Mouse (Mus musculus) testis, adult 2 months (tissue): ENCODE data around the gene Nrip3. TPM values are rescaled to one million over a fixed set of nuclear protein-coding genes. Genes with fewer than 3 reads are reported as not detected.
A peak's percentile ranks its signal among the peaks of the same experiment; 100 is the strongest.

Experiments used
- H3K27ac ChIP-seq: fragments of 200-500 bp; 2 replicates; pipeline ENCODE4 v1.5.1; 2012; ENCODE audit warnings: low read depth, low read length; ENCODE audit not compliant: control insufficient read depth, insufficient read depth
- H3K27me3 ChIP-seq: fragments of 200-500 bp; 2 replicates; pipeline ENCODE4 v1.6.1; 2012; ENCODE audit warnings: mild to moderate bottlenecking, low read length, moderate library complexity; ENCODE audit not compliant: control insufficient read depth, insufficient read depth
- H3K36me3 ChIP-seq: fragments of 200-500 bp; 2 replicates; pipeline ENCODE4 v1.6.1; 2012; ENCODE audit warnings: mild to moderate bottlenecking, low read length; ENCODE audit not compliant: control insufficient read depth, insufficient read depth
- H3K4me1 ChIP-seq: fragments of 200-500 bp; 2 replicates; pipeline ENCODE4 v1.6.1; 2012; ENCODE audit warnings: low read length; ENCODE audit not compliant: control insufficient read depth, insufficient read depth
- H3K4me3 ChIP-seq: fragments of 200-500 bp; 2 replicates; pipeline ENCODE4 v1.5.1; 2012; ENCODE audit warnings: low read depth, mild to moderate bottlenecking, low read length, moderate library complexity, mixed read lengths; ENCODE audit not compliant: control insufficient read depth
- CTCF ChIP-seq: fragments of 200-500 bp; IDR thresholded peaks from 2 replicates; pipeline ENCODE4 v1.5.1; 2012; ENCODE audit warnings: low read depth, mild to moderate bottlenecking, inconsistent platforms, low read length, moderate library complexity; ENCODE audit not compliant: control insufficient read depth, insufficient read depth, insufficient replicate concordance
- POLR2A ChIP-seq: fragments of 200-500 bp; IDR thresholded peaks from 2 replicates; pipeline ENCODE4 v1.6.1; 2012; ENCODE audit warnings: low read depth, mild to moderate bottlenecking, inconsistent platforms, low read length, moderate library complexity; ENCODE audit not compliant: control insufficient read depth
- polyA plus RNA-seq: library from polyadenylated mRNA; depleted of rRNA; stranded (reverse); fragments of >200 nt; gene quantifications from 2 replicates; pipeline ENCODE4 v1.2.3, GENCODE M21; 2012

The Nrip3 gene
- polyA plus RNA-seq, 1 experiment = 2.1 TPM

- H3K27ac ChIP-seq = no peak overlapping the region
- TF ChIP-seq CTCF = no peak
- no peak for TF ChIP-seq POLR2A
These were observed 14.1 kb downstream of the Nrip3 start for GRCm38 (mm10) chr7:109767575-109768350.

GRCm38 (mm10) chr7:109764009-109764408 lies 17.8 kb downstream of the Nrip3 start:
- no peaks in the 10 kb centered on the region for H3K4me1 ChIP-seq

More at GRCm38 (mm10) chr7:109767575-109768350, 14.1 kb downstream of the Nrip3 start:
- Histone ChIP-seq H3K4me3 (no peak overlapping the region), H3K27me3 (no peaks in the 10 kb centered on the region), H3K4me1 (no peaks in the 10 kb centered on the region), H3K36me3 (no peaks in the 10 kb centered on the region)

GRCm38 (mm10) chr7:109756291-109756690 lies 25.5 kb downstream of the Nrip3 start:
- no peak for TF ChIP-seq POLR2A
- TF ChIP-seq CTCF = no peak

More at GRCm38 (mm10) chr7:109764009-109764408, 17.8 kb downstream of the Nrip3 start:
- Histone ChIP-seq H3K27me3 (no peaks in the 10 kb centered on the region), H3K4me3 (no peak overlapping the region), H3K36me3 (no peaks in the 10 kb centered on the region), H3K27ac (no peak overlapping the region)
- TF ChIP-seq POLR2A = no peak
- no peak for TF ChIP-seq CTCF

GRCm38 (mm10) chr7:109754034-109754433 lies 27.8 kb downstream of the Nrip3 start:
- Histone ChIP-seq H3K27ac (no peak overlapping the region), H3K36me3 (no peaks in the 10 kb centered on the region), H3K4me1 (peaks cover 5% of the 10 kb centered on the region; the same call in 1 of the 2 replicates), H3K4me3 (no peak overlapping the region), H3K27me3 (no peaks in the 10 kb centered on the region)
- TF ChIP-seq CTCF (no peak), POLR2A (no peak)

More at GRCm38 (mm10) chr7:109756291-109756690, 25.5 kb downstream of the Nrip3 start:
- no peaks in the 10 kb centered on the region for H3K36me3 ChIP-seq
- H3K27ac ChIP-seq = no peak overlapping the region
- H3K27me3 ChIP-seq = no peaks in the 10 kb centered on the region
- peaks cover 4% of the 10 kb centered on the region; the same call in 1 of the 2 replicates for H3K4me1 ChIP-seq
- no peak overlapping the region for H3K4me3 ChIP-seq

- Histone ChIP-seq H3K36me3 (peaks cover 1% of the 10 kb centered on the region; the same call in 1 of the 2 replicates), H3K27me3 (no peaks in the 10 kb centered on the region), H3K4me3 (peak within 1 kb of the TSS; percentile 84), H3K27ac (peak within 1 kb of the TSS; percentile 60), H3K4me1 (peaks cover 5% of the 10 kb centered on the region; the same call in 1 of the 2 replicates)
- peak; percentile 22; the same call in 1 of the 2 replicates for TF ChIP-seq CTCF
- TF ChIP-seq POLR2A = peak; percentile 72
These were observed 29.6 kb downstream of the Nrip3 start, which contains the start of gene Tmem9b for GRCm38 (mm10) chr7:109752008-109752925. Tmem9b (minus strand) TSS chr7:109752875.

GRCm38 (mm10) chr7:109751427-109752007 lies 30.3 kb downstream of the Nrip3 start:
- Histone ChIP-seq H3K36me3 (peaks cover 1% of the 10 kb centered on the region; the same call in 1 of the 2 replicates), H3K27me3 (no peaks in the 10 kb centered on the region), H3K4me3 (peak overlapping the region; percentile 84), H3K4me1 (peaks cover 5% of the 10 kb centered on the region; the same call in 1 of the 2 replicates), H3K27ac (peak overlapping the region; percentile 23; the same call in 1 of the 2 replicates)
- TF ChIP-seq POLR2A (no peak), CTCF (no peak)

- peaks cover 5% of the 10 kb centered on the region; the same call in 1 of the 2 replicates for H3K4me1 ChIP-seq
- H3K27me3 ChIP-seq = no peaks in the 10 kb centered on the region
- H3K36me3 ChIP-seq = peaks cover 1% of the 10 kb centered on the region; the same call in 1 of the 2 replicates
- no peak overlapping the region for H3K27ac ChIP-seq
- H3K4me3 ChIP-seq = no peak overlapping the region
- TF ChIP-seq CTCF (no peak), POLR2A (no peak)
These were observed 34.1 kb downstream of the Nrip3 start for GRCm38 (mm10) chr7:109747747-109748146.
